Mouse (Mus musculus) splenic B cell, adult 2 months (primary cell): ENCODE measurements at regions not wholly inside any gene's neighbourhood (a gene's known extent, or its start where the extent isn't known, plus 50 kb on each side); places are given as distances from the start of the nearest gene placed in this dataset.
"Not testable (repeated sequence)": the region's sequence is repeated elsewhere in the genome, so short reads cannot be mapped to it uniquely, and the experiment has no call there.

Source experiments
- DNase-seq: peaks from one replicate; pipeline ENCODE4 v3.0.0-alpha.2; 2011; ENCODE audit warnings: low read depth, low spot score
- H3K27me3 ChIP-seq: 2 replicates; pipeline ENCODE4 v1.6.1; 2012; ENCODE audit warnings: mild to moderate bottlenecking, low read length, moderate library complexity, mixed read lengths; ENCODE audit not compliant: control insufficient read depth, poor library complexity, insufficient read depth, severe bottlenecking
- H3K36me3 ChIP-seq: 2 replicates; pipeline ENCODE4 v1.6.1; 2012; ENCODE audit warnings: mild to moderate bottlenecking, low read length, moderate library complexity, mixed read lengths; ENCODE audit not compliant: control insufficient read depth, poor library complexity, insufficient read depth, severe bottlenecking

DNA sequence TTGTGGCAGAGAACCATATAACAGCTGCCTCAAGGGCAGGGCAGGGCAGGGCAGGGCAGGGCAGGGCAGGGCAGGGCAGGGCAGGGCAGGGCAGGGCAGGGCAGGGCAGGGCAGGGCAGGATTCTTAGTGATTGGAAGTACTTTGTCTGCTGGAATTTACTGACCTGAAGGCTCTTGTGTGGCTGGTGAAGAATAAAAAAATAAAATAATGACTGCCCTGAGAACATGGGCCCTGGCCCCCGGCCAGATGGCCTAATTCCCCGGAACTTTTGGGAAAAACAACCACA is 169.3 kb downstream of the Qk start:
- DNase-seq, H3K36me3 ChIP-seq, H3K27me3 ChIP-seq: not testable (repeated sequence)

DNA sequence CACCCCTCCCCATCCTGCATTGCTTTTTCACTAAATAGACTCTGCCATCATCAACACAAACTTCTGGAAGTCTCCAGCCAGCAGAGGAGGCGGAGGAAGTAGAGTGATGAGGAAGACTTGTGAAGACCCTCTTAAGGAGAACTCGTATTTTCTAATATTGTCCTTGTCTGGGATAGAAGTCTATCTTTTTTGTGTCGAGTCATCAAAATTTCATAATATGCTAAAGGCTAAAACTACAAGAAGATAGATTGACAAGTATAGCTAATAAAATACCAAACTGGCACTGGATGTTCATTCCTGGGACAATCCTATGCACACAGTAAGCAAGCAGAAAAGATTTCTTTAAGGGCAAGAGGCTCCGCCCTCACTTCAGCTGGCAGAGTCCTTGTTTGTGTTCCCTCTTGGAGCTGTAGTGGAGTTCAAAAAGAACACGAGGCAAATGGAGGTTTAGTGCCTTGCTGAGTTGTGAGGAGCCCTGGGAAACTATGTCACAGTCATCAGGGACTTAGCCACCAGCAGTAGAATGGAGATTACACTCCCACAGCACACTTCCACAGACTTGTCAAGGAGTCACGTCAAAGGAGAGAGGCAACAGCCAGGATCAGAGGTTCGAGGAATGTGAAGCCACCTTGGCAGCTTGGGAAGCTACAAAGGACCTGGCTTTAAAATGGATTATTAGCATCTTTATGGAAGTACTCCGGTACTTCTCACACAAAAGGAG is 169.8 kb downstream of the Qk start:
- H3K36me3 ChIP-seq, result no peaks in the 10 kb centered on the region
- no peak for DNase-seq
- no peaks in the 10 kb centered on the region for H3K27me3 ChIP-seq

DNA sequence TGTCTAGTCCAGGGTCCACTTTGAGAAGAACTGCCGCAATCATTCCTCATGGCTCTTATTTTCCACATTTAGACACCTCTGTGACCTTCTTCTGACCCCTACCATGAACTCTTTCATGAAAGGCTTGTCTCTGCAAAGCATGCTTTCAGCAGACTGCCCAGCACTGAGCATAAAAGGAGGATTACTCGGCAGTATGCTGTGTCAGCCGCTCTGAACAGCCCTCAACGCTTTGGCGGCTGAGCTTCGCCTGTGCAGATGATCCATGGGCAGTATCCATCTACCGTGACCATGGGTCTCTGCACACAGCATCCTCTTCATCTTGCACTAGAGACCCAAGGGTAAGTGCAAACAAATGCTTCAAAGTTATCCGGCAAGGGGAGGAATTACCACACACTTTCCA is 172.5 kb downstream of the Qk start:
- no peaks in the 10 kb centered on the region for H3K27me3 ChIP-seq
- DNase-seq, result no peak
- no peaks in the 10 kb centered on the region for H3K36me3 ChIP-seq

GRCm38 (mm10) chr17:10146576-10146975 is 173.1 kb downstream of the Qk start:
- no peak for DNase-seq
- H3K36me3 ChIP-seq, result no peaks in the 10 kb centered on the region
- H3K27me3 ChIP-seq, result no peaks in the 10 kb centered on the region

GRCm38 (mm10) chr17:10138847-10139246 is 180.8 kb downstream of the Qk start:
- no peaks in the 10 kb centered on the region for H3K36me3 ChIP-seq
- H3K27me3 ChIP-seq, result no peaks in the 10 kb centered on the region

GRCm38 (mm10) chr17:10138374-10138773 is 181.3 kb downstream of the Qk start:
- Histone ChIP-seq H3K36me3 (no peaks in the 10 kb centered on the region), H3K27me3 (no peaks in the 10 kb centered on the region)
- DNase-seq, result no peak

More at GRCm38 (mm10) chr17:10138847-10139246, 180.8 kb downstream of the Qk start:
- no peak for DNase-seq

GRCm38 (mm10) chr17:10135111-10135510 is 184.5 kb downstream of the Qk start:
- Histone ChIP-seq H3K27me3 (no peaks in the 10 kb centered on the region), H3K36me3 (no peaks in the 10 kb centered on the region)
- no peak for DNase-seq

GRCm38 (mm10) chr17:10128591-10128990 is 191.1 kb downstream of the Qk start:
- no peak for DNase-seq
- Histone ChIP-seq H3K36me3 (no peaks in the 10 kb centered on the region), H3K27me3 (no peaks in the 10 kb centered on the region; the same call in 1 of the 2 replicates)

DNA sequence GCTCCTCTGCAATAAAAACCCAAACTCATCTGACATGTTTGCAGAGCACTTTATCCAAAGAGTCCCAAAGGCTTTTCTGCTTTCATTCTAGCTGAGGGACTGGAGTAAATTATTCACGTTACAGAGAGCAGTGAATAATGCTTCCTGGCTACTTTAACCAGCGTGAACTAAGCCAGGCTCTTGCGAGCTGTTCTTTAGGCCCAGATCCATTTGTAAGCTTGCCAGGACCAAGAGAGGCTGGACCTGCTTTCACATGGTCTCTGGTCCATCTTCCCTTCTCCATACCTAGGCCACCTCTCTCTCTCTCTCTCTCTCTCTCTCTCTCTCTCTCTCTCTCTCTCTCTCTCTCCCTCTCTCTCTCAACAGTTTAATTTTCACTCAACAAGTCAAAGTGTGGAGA is 197.2 kb downstream of the Qk start:
- no peaks in the 10 kb centered on the region for H3K36me3 ChIP-seq
- H3K27me3 ChIP-seq, result no peaks in the 10 kb centered on the region
- no peak for DNase-seq

DNA sequence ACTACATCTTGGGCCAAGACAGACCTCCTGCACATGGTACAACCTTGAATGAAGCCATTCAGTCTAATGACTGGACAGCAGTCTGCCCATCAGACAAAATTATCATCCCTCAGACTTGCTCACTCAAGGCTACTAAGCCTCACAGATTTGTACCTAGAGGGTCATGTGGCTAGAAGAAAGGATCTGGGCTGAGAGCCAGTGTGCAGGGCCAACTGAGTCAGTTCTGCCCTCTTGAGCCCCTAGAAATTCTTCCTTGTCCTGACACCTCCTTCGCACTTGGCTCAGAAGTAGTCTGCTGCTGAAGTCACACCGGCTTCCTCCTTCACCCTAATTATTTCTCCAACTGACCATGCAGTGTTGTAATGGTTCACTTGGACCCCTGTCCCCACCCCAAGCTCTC is 207.5 kb downstream of the Qk start:
- H3K36me3 ChIP-seq, result no peaks in the 10 kb centered on the region
- no peaks in the 10 kb centered on the region for H3K27me3 ChIP-seq
- no peak for DNase-seq

DNA sequence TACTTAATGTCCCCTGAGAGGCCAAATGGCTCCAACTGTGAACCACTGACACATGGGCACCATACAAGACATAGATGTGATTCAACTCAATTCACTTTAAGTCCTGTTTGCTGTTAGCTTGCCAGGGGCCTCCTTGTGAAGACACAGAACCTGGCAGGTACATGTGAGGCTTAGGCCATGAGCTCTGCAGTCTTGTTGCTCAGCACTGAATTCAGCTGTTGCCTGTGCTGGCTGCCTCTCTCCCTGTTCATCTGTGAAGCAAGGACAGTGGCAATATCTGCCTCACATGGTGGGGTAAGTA is 209.3 kb downstream of the Qk start:
- Histone ChIP-seq H3K27me3 (no peaks in the 10 kb centered on the region), H3K36me3 (no peaks in the 10 kb centered on the region)
- DNase-seq, result no peak

GRCm38 (mm10) chr17:10109511-10110374 is 209.9 kb downstream of the Qk start:
- no peak for DNase-seq

GRCm38 (mm10) chr17:10105299-10105698 is 214.4 kb downstream of the Qk start:
- H3K36me3 ChIP-seq, result no peaks in the 10 kb centered on the region
- DNase-seq, result no peak
- no peaks in the 10 kb centered on the region for H3K27me3 ChIP-seq

More at GRCm38 (mm10) chr17:10109511-10110374, 209.9 kb downstream of the Qk start:
- no peaks in the 10 kb centered on the region for H3K27me3 ChIP-seq
- no peaks in the 10 kb centered on the region for H3K36me3 ChIP-seq

GRCm38 (mm10) chr17:10098199-10098598 is 221.5 kb downstream of the Qk start:
- Histone ChIP-seq H3K36me3 (no peaks in the 10 kb centered on the region), H3K27me3 (no peaks in the 10 kb centered on the region)
- DNase-seq, result no peak

DNA sequence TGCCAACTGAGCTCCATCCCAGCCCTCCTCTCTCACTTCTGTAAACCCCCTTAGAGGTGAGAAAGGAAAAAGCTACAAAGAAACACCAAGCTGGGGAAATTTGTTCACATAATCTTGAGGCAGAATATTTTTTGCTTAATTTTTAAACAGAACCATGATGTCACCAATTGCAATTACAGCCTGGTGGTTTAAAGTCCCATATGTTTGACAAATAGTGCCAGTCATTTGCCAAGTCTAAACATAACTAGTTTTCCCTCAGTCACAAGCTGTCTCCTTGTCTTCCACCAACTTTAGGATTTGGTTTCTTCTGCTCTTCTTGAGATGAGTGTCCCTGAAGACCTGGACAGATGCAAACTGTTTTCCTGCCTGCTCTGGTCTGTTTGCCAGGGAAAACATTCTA is 222.0 kb downstream of the Qk start:
- H3K36me3 ChIP-seq, result no peaks in the 10 kb centered on the region
- no peak for DNase-seq
- no peaks in the 10 kb centered on the region for H3K27me3 ChIP-seq
